Mouse (Mus musculus): ENCODE measurements at regions not wholly inside any gene's neighbourhood (a gene's known extent, or its start where the extent isn't known, plus 50 kb on each side); places are given as distances from the start of the nearest gene placed in this dataset.

- DNase-seq (ENCODE audit: low read depth, low spot score): no peak
Measured at GRCm38 (mm10) chr3:143807544-143807943, 397.5 kb downstream of the Lmo4 start.

GRCm38 (mm10) chr3:143806940-143807339, 398.1 kb downstream of the Lmo4 start:
- DNase-seq (ENCODE audit: low read depth, low spot score): no peak

GRCm38 (mm10) chr3:143797850-143798249, 407.2 kb downstream of the Lmo4 start:
- no peak for DNase-seq (ENCODE audit: low read depth, low spot score)

GRCm38 (mm10) chr3:143790905-143791304, 414.1 kb downstream of the Lmo4 start:
- no peak for DNase-seq (ENCODE audit: low read depth, low spot score)

GRCm38 (mm10) chr3:143789932-143790570, 415.0 kb downstream of the Lmo4 start:
- no peak for DNase-seq (ENCODE audit: low read depth, low spot score)

- no peak for DNase-seq (ENCODE audit: low read depth, low spot score)
Measured at GRCm38 (mm10) chr3:143786889-143787288, 418.1 kb downstream of the Lmo4 start.

- DNase-seq (ENCODE audit: low read depth, low spot score): no peak
Measured at GRCm38 (mm10) chr3:143784353-143784791, 420.6 kb downstream of the Lmo4 start.

- no peak for DNase-seq (ENCODE audit: low read depth, low spot score)
Measured at GRCm38 (mm10) chr3:143778161-143778560, 426.9 kb downstream of the Lmo4 start.

GRCm38 (mm10) chr3:143759337-143759736, 445.7 kb downstream of the Lmo4 start:
- no peak for DNase-seq (ENCODE audit: low read depth, low spot score)

GRCm38 (mm10) chr3:143753197-143753596, 451.8 kb downstream of the Lmo4 start:
- no peak for DNase-seq (ENCODE audit: low read depth, low spot score)

- no peak for DNase-seq (ENCODE audit: low read depth, low spot score)
Measured at GRCm38 (mm10) chr3:143752660-143753059, 452.4 kb downstream of the Lmo4 start.

- DNase-seq (ENCODE audit: low read depth, low spot score): no peak
Measured at GRCm38 (mm10) chr3:143750128-143750527, 454.9 kb downstream of the Lmo4 start.

GRCm38 (mm10) chr3:143743649-143744048, 461.4 kb downstream of the Lmo4 start:
- DNase-seq (ENCODE audit: low read depth, low spot score): no peak

GRCm38 (mm10) chr3:143742786-143743571, 462.0 kb downstream of the Lmo4 start:
- no peak for DNase-seq (ENCODE audit: low read depth, low spot score)

- DNase-seq (ENCODE audit: low read depth, low spot score): no peak
Measured at GRCm38 (mm10) chr3:143738676-143739075, 466.3 kb downstream of the Lmo4 start.

- no peak for DNase-seq (ENCODE audit: low read depth, low spot score)
Measured at GRCm38 (mm10) chr3:143737844-143738243, 467.2 kb downstream of the Lmo4 start.

- DNase-seq (ENCODE audit: low read depth, low spot score): no peak
Measured at GRCm38 (mm10) chr3:143736651-143737398, 468.2 kb downstream of the Lmo4 start.

GRCm38 (mm10) chr3:143734791-143735190, 470.2 kb downstream of the Lmo4 start:
- no peak for DNase-seq (ENCODE audit: low read depth, low spot score)

- DNase-seq (ENCODE audit: low read depth, low spot score): no peak
Measured at GRCm38 (mm10) chr3:143732966-143733725, 471.9 kb downstream of the Lmo4 start.

GRCm38 (mm10) chr3:143729473-143730076, 475.4 kb downstream of the Lmo4 start:
- DNase-seq (ENCODE audit: low read depth, low spot score): no peak

GRCm38 (mm10) chr3:143722571-143722970, 482.4 kb downstream of the Lmo4 start:
- no peak for DNase-seq (ENCODE audit: low read depth, low spot score)

Data from retina, postnatal 7 days (tissue).